Mouse (Mus musculus) lung, embryonic 14.5 days (tissue): ENCODE data around the gene Gpr183. TPM values are rescaled to one million over a fixed set of nuclear protein-coding genes. Genes with fewer than 3 reads are reported as not detected.

Source experiments
- ATAC-seq: fragments of 200-750 bp; cut with Nextera tagmentation; 2 replicates; pipeline ENCODE4 v1.8.0; 2017; ENCODE audit warnings: mild to moderate bottlenecking, moderate TSS enrichment, moderate library complexity; ENCODE audit not compliant: insufficient read depth
- DNase-seq: peaks from one replicate; pipeline ENCODE4 v3.0.0-alpha.2; 2015
- H3K27ac ChIP-seq: fragments of 300-500 bp; sonication (generic); 2 replicates; pipeline ENCODE4 v1.5.1; 2014; ENCODE audit warnings: low read depth, mild to moderate bottlenecking, moderate library complexity
- H3K27me3 ChIP-seq: fragments of 300-500 bp; sonication (generic); 2 replicates; pipeline ENCODE4 v1.6.1; 2014; ENCODE audit warnings: low read length, control low read depth; ENCODE audit not compliant: insufficient read depth
- H3K36me3 ChIP-seq: fragments of 300-500 bp; sonication (generic); 2 replicates; pipeline ENCODE4 v1.6.1; 2014; ENCODE audit warnings: control low read depth; ENCODE audit not compliant: insufficient read depth
- H3K4me1 ChIP-seq: fragments of 300-500 bp; sonication (generic); 2 replicates; pipeline ENCODE4 v1.6.1; 2014; ENCODE audit warnings: antibody characterized with exemption, control low read depth; ENCODE audit not compliant: insufficient read depth
- H3K4me2 ChIP-seq: fragments of 300-500 bp; sonication (generic); 2 replicates; pipeline ENCODE4 v1.6.1; 2014; ENCODE audit warnings: mild to moderate bottlenecking
- H3K4me3 ChIP-seq: fragments of 300-500 bp; sonication (generic); 2 replicates; pipeline ENCODE4 v1.5.1; 2014; ENCODE audit warnings: low read depth, low read length
- H3K9ac ChIP-seq: fragments of 300-500 bp; sonication (generic); 2 replicates; pipeline ENCODE4 v1.6.1; 2014
- H3K9me3 ChIP-seq: fragments of 300-500 bp; sonication (generic); 2 replicates; pipeline ENCODE4 v1.6.1; 2016; ENCODE audit warnings: low read depth, low read length, control low read depth
- CTCF ChIP-seq: IDR thresholded peaks from 2 replicates; pipeline ENCODE4 v1.5.1; 2016; ENCODE audit warnings: antibody characterized with exemption, low read depth
- WGBS: fragments of 180-500 bp; shearing (Covaris S2); extraction: QIAGEN DNeasy Blood & Tissue Kit; methylation state at CpG from one replicate; pipeline ENCODE4 v1.1.7; 2014; 5-methylcytosine and 5-hydroxymethylcytosine counted together
- polyA plus RNA-seq: library from polyadenylated mRNA; unstranded; fragments of >200 nt; fragmentation: Nextera tagmentation; extraction: Ambion mirVana; gene quantifications from 2 replicates; pipeline ENCODE4 v1.2.1, GENCODE M21; 2014

The Gpr183 gene
- polyA plus RNA-seq, 1 experiment from 2014 or later: 3.6 TPM

DNA sequence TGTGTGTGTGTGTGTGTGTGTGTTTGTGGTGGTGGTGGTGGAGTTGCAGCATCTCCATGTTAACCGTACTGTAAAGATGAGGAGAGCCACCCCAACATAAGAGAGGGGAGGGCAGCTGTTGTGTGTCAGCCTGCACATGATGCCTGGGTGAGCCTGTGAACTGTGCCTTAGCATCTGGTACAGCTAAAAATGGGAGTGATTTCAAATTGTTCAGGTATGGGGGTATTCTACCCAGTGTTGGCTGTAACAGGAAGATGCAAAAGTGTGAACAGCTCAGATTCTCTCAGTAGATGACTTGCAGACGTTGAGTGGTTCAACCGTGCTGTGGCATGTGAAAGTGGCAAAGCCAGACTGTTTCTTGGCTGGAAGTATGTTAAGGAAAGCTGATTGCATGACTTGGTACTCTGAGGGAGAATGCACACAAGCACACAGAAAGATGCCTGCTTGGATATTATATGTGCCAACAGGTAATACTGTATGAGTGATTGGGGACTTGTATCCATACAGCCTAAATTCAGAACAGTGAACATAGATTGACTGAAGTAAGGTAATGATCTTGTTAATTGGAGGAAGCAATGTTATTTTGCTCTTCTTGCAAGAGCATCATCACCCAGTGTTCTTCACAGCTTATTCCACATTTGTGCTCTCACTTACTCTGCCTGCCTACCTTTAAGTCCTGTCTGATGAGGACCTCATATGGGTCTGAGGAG lies 6.8 kb downstream of the Gpr183 start:
- no peak for DNase-seq
- Histone ChIP-seq H3K4me3 (no peak overlapping the region), H3K27ac (no peak overlapping the region), H3K4me1 (peaks cover under 1% of the 10 kb centered on the region; the same call in 1 of the 2 replicates), H3K4me2 (no peak overlapping the region), H3K27me3 (no peaks in the 10 kb centered on the region), H3K9me3 (no peaks in the 10 kb centered on the region), H3K36me3 (peaks cover 10% of the 10 kb centered on the region; the same call in 1 of the 2 replicates), H3K9ac (no peak overlapping the region)
- TF ChIP-seq CTCF: no peak
- no peak for ATAC-seq
- 76% methylated on average over 3 of the region's 3 CpGs for WGBS

DNA sequence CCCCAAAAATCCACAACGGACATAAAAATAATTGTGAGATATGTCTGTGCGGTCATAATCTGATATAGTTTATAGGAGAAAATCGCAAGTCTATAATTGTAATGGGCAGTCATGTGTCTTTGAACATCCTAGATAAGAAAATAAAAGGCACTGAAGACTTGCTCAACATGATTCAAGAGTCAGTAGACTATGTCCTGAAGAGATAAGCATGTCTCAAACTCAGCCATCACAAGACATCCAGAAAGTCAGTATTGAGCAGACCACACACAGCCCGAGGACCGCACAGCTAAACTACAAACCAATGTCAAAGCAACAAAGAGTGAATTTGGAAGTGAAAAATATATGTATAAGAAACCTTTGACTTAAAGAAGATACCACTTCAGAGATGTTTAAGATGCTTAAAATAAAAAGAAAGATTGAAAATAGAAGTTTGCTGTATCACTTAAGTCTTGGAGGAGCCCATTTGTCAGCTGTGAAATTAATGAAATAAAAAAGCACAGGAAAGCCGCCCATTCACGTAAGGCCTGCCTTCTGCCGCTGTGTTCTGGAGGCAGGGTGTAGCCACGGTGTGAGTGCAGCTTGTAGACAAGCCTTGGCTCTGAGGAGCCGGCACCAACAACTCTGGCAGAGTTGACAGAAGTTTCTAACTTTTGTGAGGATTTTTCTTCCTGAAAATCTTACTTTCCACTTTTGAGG lies 7.7 kb downstream of the Gpr183 start:
- Histone ChIP-seq H3K36me3 (peaks cover 10% of the 10 kb centered on the region; the same call in 1 of the 2 replicates), H3K4me3 (no peak overlapping the region), H3K4me1 (no peaks in the 10 kb centered on the region), H3K9ac (no peak overlapping the region), H3K27ac (no peak overlapping the region), H3K9me3 (no peaks in the 10 kb centered on the region), H3K27me3 (no peaks in the 10 kb centered on the region), H3K4me2 (no peak overlapping the region)
- ATAC-seq (no peak), DNase-seq (no peak)
- WGBS: 70% methylated on average over 10 of the region's 10 CpGs
- TF ChIP-seq CTCF: no peak

DNA sequence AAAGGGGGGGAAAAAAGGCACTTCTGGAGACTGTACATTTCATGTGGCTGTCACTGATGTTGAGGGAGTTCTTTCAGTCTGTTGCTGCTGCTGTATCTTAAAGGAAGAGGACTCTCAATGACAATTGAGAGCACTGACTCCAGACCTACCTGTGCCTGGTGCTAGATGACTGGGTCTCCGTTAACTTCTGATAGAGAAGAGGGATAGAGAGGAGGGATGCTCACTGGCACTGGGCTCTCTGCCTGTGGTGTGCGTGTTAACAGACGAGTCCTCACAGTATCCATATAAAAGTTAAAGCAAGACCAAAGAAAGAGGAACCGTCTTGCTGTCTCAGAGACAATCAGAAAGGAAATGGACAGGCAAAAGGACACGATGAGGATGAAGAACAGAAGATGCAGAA lies 8.7 kb downstream of the Gpr183 start:
- DNase-seq: no peak
- no peak overlapping the region for H3K4me3 ChIP-seq
- no peak for ATAC-seq
- TF ChIP-seq CTCF: no peak
- no peak overlapping the region for H3K27ac ChIP-seq
- no peak overlapping the region for H3K4me2 ChIP-seq
- H3K4me1 ChIP-seq: no peaks in the 10 kb centered on the region
- H3K9ac ChIP-seq: no peak overlapping the region
- no peaks in the 10 kb centered on the region for H3K27me3 ChIP-seq
- 89% methylated on average over 5 of the region's 5 CpGs for WGBS
- no peaks in the 10 kb centered on the region for H3K9me3 ChIP-seq
- peaks cover 10% of the 10 kb centered on the region; the same call in 1 of the 2 replicates for H3K36me3 ChIP-seq

DNA sequence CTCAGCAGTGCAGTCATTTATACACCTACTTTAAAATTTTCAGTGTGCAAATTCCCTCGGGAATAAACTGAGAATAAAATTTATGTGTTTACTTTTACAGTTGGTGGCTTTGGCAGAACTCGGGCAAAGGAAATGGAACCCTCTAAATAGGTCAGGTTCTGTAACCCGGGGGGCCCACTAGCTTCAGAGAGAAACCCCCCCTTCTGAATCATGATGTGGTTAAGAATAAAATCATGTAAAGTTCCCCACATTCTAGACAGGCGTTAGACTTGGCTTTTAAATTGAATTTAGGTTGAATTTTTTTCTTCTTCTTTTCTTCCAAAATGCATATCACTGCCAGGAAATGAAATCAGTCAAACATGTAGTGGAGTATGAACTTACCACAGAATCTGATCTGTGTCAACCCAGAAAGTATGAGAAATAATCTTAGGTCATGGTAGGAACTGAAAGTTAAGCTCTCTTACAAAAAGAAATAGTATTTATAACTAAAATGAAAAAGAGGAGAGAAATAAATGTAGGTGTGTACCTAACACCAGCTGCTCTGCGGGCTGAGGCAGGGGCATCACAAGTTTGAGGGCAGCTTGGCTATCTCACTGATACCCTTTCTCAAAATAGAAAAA lies 9.7 kb downstream of the Gpr183 start:
- TF ChIP-seq CTCF: no peak
- Histone ChIP-seq H3K27ac (no peak overlapping the region), H3K4me1 (no peaks in the 10 kb centered on the region), H3K9ac (no peak overlapping the region), H3K4me2 (no peak overlapping the region), H3K36me3 (peaks cover 10% of the 10 kb centered on the region; the same call in 1 of the 2 replicates), H3K9me3 (no peaks in the 10 kb centered on the region), H3K27me3 (no peaks in the 10 kb centered on the region), H3K4me3 (no peak overlapping the region)
- WGBS: 60% methylated on average over 5 of the region's 5 CpGs
- DNase-seq (no peak), ATAC-seq (no peak)

DNA sequence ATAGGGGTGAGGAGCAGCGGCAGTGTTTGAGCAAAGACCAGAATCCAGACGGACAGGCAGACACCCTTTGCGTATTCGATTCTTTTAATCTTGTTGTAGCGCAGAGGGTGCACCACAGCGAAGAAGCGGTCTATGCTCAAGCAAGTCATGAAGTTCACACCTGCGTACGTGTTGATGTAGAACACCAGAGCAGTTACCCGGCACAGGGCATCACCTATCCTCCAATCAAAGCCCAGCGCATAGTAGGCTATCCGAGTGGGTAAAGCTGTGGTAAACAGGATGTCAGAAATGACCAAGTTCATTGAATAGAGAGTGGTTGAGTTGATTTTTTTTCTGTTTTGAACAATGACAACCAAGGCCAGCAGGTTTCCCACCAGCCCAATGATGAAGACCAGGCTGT lies 10.4 kb downstream of the Gpr183 start:
- no peaks in the 10 kb centered on the region for H3K9me3 ChIP-seq
- no peaks in the 10 kb centered on the region for H3K4me1 ChIP-seq
- peaks cover 10% of the 10 kb centered on the region; the same call in 1 of the 2 replicates for H3K36me3 ChIP-seq
- no peaks in the 10 kb centered on the region for H3K27me3 ChIP-seq
- no peak overlapping the region for H3K4me2 ChIP-seq
- no peak overlapping the region for H3K9ac ChIP-seq
- WGBS: 95% methylated on average over 12 of the region's 12 CpGs
- ATAC-seq (no peak), DNase-seq (no peak)
- no peak overlapping the region for H3K4me3 ChIP-seq
- no peak overlapping the region for H3K27ac ChIP-seq
- no peak for TF ChIP-seq CTCF

DNA sequence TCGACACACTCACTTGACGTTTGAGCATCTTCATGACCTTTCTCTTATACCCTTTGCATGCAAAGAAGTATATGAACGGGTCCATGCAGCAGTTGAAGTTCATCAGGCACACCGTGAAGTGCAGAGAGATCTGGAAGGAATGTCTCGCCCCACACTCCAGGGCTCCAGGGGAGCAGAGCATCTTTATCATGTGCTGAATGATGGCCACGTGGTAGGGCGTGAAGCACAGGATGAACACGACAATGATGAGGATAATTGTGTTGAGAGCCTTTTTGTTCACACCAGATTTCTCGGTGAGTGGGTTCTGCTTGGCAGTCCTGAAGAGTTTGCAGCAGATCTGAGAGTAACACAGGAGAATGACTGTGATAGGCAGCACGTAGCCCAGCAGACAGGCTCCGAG lies 10.9 kb downstream of the Gpr183 start:
- no peak for ATAC-seq
- DNase-seq: no peak
- no peaks in the 10 kb centered on the region for H3K9me3 ChIP-seq
- H3K27ac ChIP-seq: no peak overlapping the region
- H3K27me3 ChIP-seq: no peaks in the 10 kb centered on the region
- no peak overlapping the region for H3K4me3 ChIP-seq
- no peaks in the 10 kb centered on the region for H3K4me1 ChIP-seq
- no peak for TF ChIP-seq CTCF
- 79% methylated on average over 11 of the region's 11 CpGs for WGBS
- H3K9ac ChIP-seq: no peak overlapping the region
- H3K36me3 ChIP-seq: peaks cover 10% of the 10 kb centered on the region; the same call in 1 of the 2 replicates
- no peak overlapping the region for H3K4me2 ChIP-seq

DNA sequence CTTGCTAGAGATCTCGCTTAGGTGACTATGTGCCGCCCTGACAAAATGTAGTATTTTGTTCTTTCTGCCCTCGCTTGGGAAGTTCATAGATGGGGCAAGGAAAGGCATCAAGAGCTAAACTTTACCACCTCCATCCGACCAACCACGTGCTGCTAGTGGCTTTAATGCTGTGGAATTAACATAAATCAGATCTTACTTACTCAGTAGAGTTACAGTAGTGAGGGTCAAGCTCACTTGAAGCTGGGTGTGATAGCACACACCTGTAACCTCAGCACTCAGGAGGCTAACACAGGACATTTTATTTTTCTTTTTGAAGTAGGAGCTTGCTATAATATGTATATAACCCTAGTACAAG lies 13.0 kb downstream of the Gpr183 start:
- 72% methylated on average over 5 of the region's 5 CpGs for WGBS
- DNase-seq: no peak
- no peak for TF ChIP-seq CTCF

More for the DNA sequence above, 13.0 kb downstream of the Gpr183 start:
- Histone ChIP-seq H3K27ac (no peak overlapping the region), H3K27me3 (no peaks in the 10 kb centered on the region), H3K36me3 (peaks cover 10% of the 10 kb centered on the region; the same call in 1 of the 2 replicates), H3K4me2 (no peak overlapping the region), H3K4me3 (no peak overlapping the region), H3K4me1 (no peaks in the 10 kb centered on the region), H3K9me3 (no peaks in the 10 kb centered on the region), H3K9ac (no peak overlapping the region)
- no peak for ATAC-seq
